Mouse (Mus musculus): Measurements from ENCODE around the gene Zfp429. TPM values are rescaled to one million over a fixed set of nuclear protein-coding genes. Genes with fewer than 3 reads are reported as not detected.

Gene Zfp429
- total and polyA plus RNA-seq, 2 experiments from 2014 or later, result 1.0 to 2.9 TPM

GRCm38 (mm10) chr13:67360131-67360744 is 39.4 kb downstream of the Zfp429 start, which contains the start of the genes Gm28044 and Zfp953:
Gene Gm28044 (minus strand): TSS chr13:67360536.
Gene Zfp953 (minus strand): TSS chr13:67360605.
- no peaks in the 10 kb centered on the region for H3K4me1 ChIP-seq (ENCODE audit: insufficient read depth, low read length)
- WGBS, result 0% methylated on average over 15 of the region's 15 CpGs

GRCm38 (mm10) chr13:67351854-67352253 is 47.8 kb downstream of the Zfp429 start:
- no peaks in the 10 kb centered on the region for H3K4me1 ChIP-seq (ENCODE audit: insufficient read depth, low read length)
- DNase-seq (ENCODE audit: low spot score) (no peak), ATAC-seq (no peak)
- TF ChIP-seq CTCF (IDR thresholded peaks at IDR 0.05; ENCODE audit: low read depth), result no peak
- H3K36me3 ChIP-seq (ENCODE audit: insufficient read depth, low read length), result no peaks in the 10 kb centered on the region
- no peak overlapping the region for H3K27ac ChIP-seq
- H3K9me3 ChIP-seq (ENCODE audit: low read length), result no peaks in the 10 kb centered on the region
- no peaks in the 10 kb centered on the region for H3K27me3 ChIP-seq (ENCODE audit: insufficient read depth, low read length)
- H3K9ac ChIP-seq (replicated peaks; ENCODE audit: low read length), result no peak overlapping the region
- H3K4me3 ChIP-seq (ENCODE audit: low read length), result no peak overlapping the region
- H3K4me2 ChIP-seq (ENCODE audit: low read depth, low read length), result no peak overlapping the region

More at GRCm38 (mm10) chr13:67360131-67360744, 39.4 kb downstream of the Zfp429 start, which contains the start of the genes Gm28044 and Zfp953:
- Histone ChIP-seq H3K9me3 (ENCODE audit: low read length) (no peaks in the 10 kb centered on the region), H3K27me3 (ENCODE audit: insufficient read depth, low read length) (no peaks in the 10 kb centered on the region), H3K4me3 (ENCODE audit: low read length) (peak within 1 kb of the TSS; percentile 73), H3K9ac (replicated peaks; ENCODE audit: low read length) (peak within 1 kb of the TSS; percentile 52), H3K4me2 (ENCODE audit: low read depth, low read length) (peak within 1 kb of the TSS; percentile 81), H3K27ac (peak within 1 kb of the TSS; percentile 67; the same call in 1 of the 2 replicates), H3K36me3 (ENCODE audit: insufficient read depth, low read length) (no peaks in the 10 kb centered on the region)
- peak; percentile 95 for DNase-seq (ENCODE audit: low spot score)
- peak; percentile 38 for TF ChIP-seq CTCF (IDR thresholded peaks at IDR 0.05; ENCODE audit: low read depth)
- ATAC-seq, result peak; percentile 95

- no peaks in the 10 kb centered on the region for H3K9me3 ChIP-seq (ENCODE audit: low read length)
- no peaks in the 10 kb centered on the region for H3K36me3 ChIP-seq (ENCODE audit: insufficient read depth, low read length)
- H3K4me1 ChIP-seq (ENCODE audit: insufficient read depth, low read length), result no peaks in the 10 kb centered on the region
- H3K27ac ChIP-seq, result no peak overlapping the region
- H3K27me3 ChIP-seq (ENCODE audit: insufficient read depth, low read length), result no peaks in the 10 kb centered on the region
- WGBS, result 92% methylated on average over 2 of the region's 2 CpGs
- TF ChIP-seq CTCF (IDR thresholded peaks at IDR 0.05; ENCODE audit: low read depth), result no peak
- H3K9ac ChIP-seq (replicated peaks; ENCODE audit: low read length), result no peak overlapping the region
- no peak overlapping the region for H3K4me3 ChIP-seq (ENCODE audit: low read length)
- no peak for ATAC-seq
- H3K4me2 ChIP-seq (ENCODE audit: low read depth, low read length), result no peak overlapping the region
- no peak for DNase-seq (ENCODE audit: low spot score)
Measured at GRCm38 (mm10) chr13:67343422-67343821, 56.2 kb downstream of the Zfp429 start.

Other genes starting within 250 kb of the Zfp429 start
- 3.0 and 7.3 TPM in 2 replicates for gene Rsl1, start 226.6 kb downstream of the Zfp429 start, total RNA-seq (2014; rRNA removed)
- gene Rsl1, start 226.6 kb downstream of the Zfp429 start, polyA plus RNA-seq (2015; fragmentation: Nextera tagmentation; extraction: Ambion mirVana), result 2.3 and 2.8 TPM in 2 replicates
- 0.79 and 1.0 TPM in 2 replicates for gene Zfp455, start 205.3 kb downstream of the Zfp429 start, total RNA-seq (2014; rRNA removed)
- gene Zfp455, start 205.3 kb downstream of the Zfp429 start, polyA plus RNA-seq (2015; fragmentation: Nextera tagmentation; extraction: Ambion mirVana), result 0.80 and 1.6 TPM in 2 replicates
- 5.2 and 11.1 TPM in 2 replicates for gene Zfp458, start 121.4 kb downstream of the Zfp429 start, total RNA-seq (2014; rRNA removed)
- gene Zfp458, start 121.4 kb downstream of the Zfp429 start, polyA plus RNA-seq (2015; fragmentation: Nextera tagmentation; extraction: Ambion mirVana), result 3.2 and 4.3 TPM in 2 replicates
- 1.6 and 3.7 TPM in 2 replicates for gene Zfp457, start 93.3 kb downstream of the Zfp429 start, total RNA-seq (2014; rRNA removed)
- 0.73 and 0.81 TPM in 2 replicates for gene Zfp457, start 93.3 kb downstream of the Zfp429 start, polyA plus RNA-seq (2015; fragmentation: Nextera tagmentation; extraction: Ambion mirVana)
- 2.5 and 4.1 TPM in 2 replicates for gene Zfp595, start 67.2 kb downstream of the Zfp429 start, total RNA-seq (2014; rRNA removed)
- 0.66 and 0.84 TPM in 2 replicates for gene Zfp595, start 67.2 kb downstream of the Zfp429 start, polyA plus RNA-seq (2015; fragmentation: Nextera tagmentation; extraction: Ambion mirVana)
- gene Gm28044, start 39.3 kb downstream of the Zfp429 start, total RNA-seq (2014; rRNA removed), result not detected in 2 replicates
- 0.51 TPM in 1 of 2 replicates, not detected in the other for gene Gm28044, start 39.3 kb downstream of the Zfp429 start, polyA plus RNA-seq (2015; fragmentation: Nextera tagmentation; extraction: Ambion mirVana)
- 0.43 and 0.84 TPM in 2 replicates for gene Zfp953, start 39.2 kb downstream of the Zfp429 start, total RNA-seq (2014; rRNA removed)
- 0.23 and 0.24 TPM in 2 replicates for gene Zfp953, start 39.2 kb downstream of the Zfp429 start, polyA plus RNA-seq (2015; fragmentation: Nextera tagmentation; extraction: Ambion mirVana)
- not detected in 2 replicates for gene Gm28041, start 24.1 kb downstream of the Zfp429 start, total RNA-seq (2014; rRNA removed)
- gene Gm28041, start 24.1 kb downstream of the Zfp429 start, polyA plus RNA-seq (2015; fragmentation: Nextera tagmentation; extraction: Ambion mirVana), result not detected in 2 replicates
- gene Zfp456, start 24.0 kb downstream of the Zfp429 start, total RNA-seq (2014; rRNA removed), result 0.14 and 0.37 TPM in 2 replicates
- gene Zfp456, start 24.0 kb downstream of the Zfp429 start, polyA plus RNA-seq (2015; fragmentation: Nextera tagmentation; extraction: Ambion mirVana), result 0.24 and 0.33 TPM in 2 replicates
- 0.78 and 3.0 TPM in 2 replicates for gene Zfp459, start 21.6 kb upstream of the Zfp429 start, total RNA-seq (2014; rRNA removed)
- gene Zfp459, start 21.6 kb upstream of the Zfp429 start, polyA plus RNA-seq (2015; fragmentation: Nextera tagmentation; extraction: Ambion mirVana), result 0.63 and 1.6 TPM in 2 replicates
- 4.0 and 12.6 TPM in 2 replicates for gene Zfp874a, start 51.8 kb upstream of the Zfp429 start, total RNA-seq (2014; rRNA removed)
- 3.5 and 3.9 TPM in 2 replicates for gene Zfp874a, start 51.8 kb upstream of the Zfp429 start, polyA plus RNA-seq (2015; fragmentation: Nextera tagmentation; extraction: Ambion mirVana)
- 9.7 and 12.7 TPM in 2 replicates for gene Zfp874b, start 84.4 kb upstream of the Zfp429 start, total RNA-seq (2014; rRNA removed)
- gene Zfp874b, start 84.4 kb upstream of the Zfp429 start, polyA plus RNA-seq (2015; fragmentation: Nextera tagmentation; extraction: Ambion mirVana), result 2.0 and 2.4 TPM in 2 replicates
- gene Zfp58, start 100.7 kb upstream of the Zfp429 start, total RNA-seq (2014; rRNA removed), result 3.0 and 3.6 TPM in 2 replicates
- 3.7 and 4.4 TPM in 2 replicates for gene Zfp58, start 100.7 kb upstream of the Zfp429 start, polyA plus RNA-seq (2015; fragmentation: Nextera tagmentation; extraction: Ambion mirVana)
- not detected in 2 replicates for gene Gm26965, start 126.3 kb upstream of the Zfp429 start, total RNA-seq (2014; rRNA removed)
- 0.45 TPM in 1 of 2 replicates, not detected in the other for gene Gm26965, start 126.3 kb upstream of the Zfp429 start, polyA plus RNA-seq (2015; fragmentation: Nextera tagmentation; extraction: Ambion mirVana)
- gene Zfp87, start 126.4 kb upstream of the Zfp429 start, total RNA-seq (2014; rRNA removed), result 22.8 and 23.4 TPM in 2 replicates
- gene Zfp87, start 126.4 kb upstream of the Zfp429 start, polyA plus RNA-seq (2015; fragmentation: Nextera tagmentation; extraction: Ambion mirVana), result 27.0 and 33.3 TPM in 2 replicates
- gene Zfp748, start 154.0 kb upstream of the Zfp429 start, total RNA-seq (2014; rRNA removed), result 14.3 and 23.1 TPM in 2 replicates
- gene Zfp748, start 154.0 kb upstream of the Zfp429 start, polyA plus RNA-seq (2015; fragmentation: Nextera tagmentation; extraction: Ambion mirVana), result 7.6 and 7.8 TPM in 2 replicates
- 4.1 and 5.2 TPM in 2 replicates for gene Zfp729b, start 209.9 kb upstream of the Zfp429 start, total RNA-seq (2014; rRNA removed)
- 3.1 and 3.3 TPM in 2 replicates for gene Zfp729b, start 209.9 kb upstream of the Zfp429 start, polyA plus RNA-seq (2015; fragmentation: Nextera tagmentation; extraction: Ambion mirVana)
- not detected in 2 replicates for gene Gm49345, start 237.9 kb upstream of the Zfp429 start, total RNA-seq (2014; rRNA removed)
- gene Gm49345, start 237.9 kb upstream of the Zfp429 start, polyA plus RNA-seq (2015; fragmentation: Nextera tagmentation; extraction: Ambion mirVana), result 1.7 and 2.0 TPM in 2 replicates
- gene Zfp729a, start 238.0 kb upstream of the Zfp429 start, total RNA-seq (2014; rRNA removed), result 3.9 and 4.0 TPM in 2 replicates
- gene Zfp729a, start 238.0 kb upstream of the Zfp429 start, polyA plus RNA-seq (2015; fragmentation: Nextera tagmentation; extraction: Ambion mirVana), result 1.9 and 3.3 TPM in 2 replicates